Mouse (Mus musculus) embryonic fibroblast, embryonic 13.5 days (primary cell): ENCODE results near the gene Kirrel3.

Source experiments
- CTCF ChIP-seq: IDR thresholded peaks from 2 replicates; pipeline ENCODE4 v1.5.1; 2011; ENCODE audit warnings: mild to moderate bottlenecking, control low read depth, low read length, moderate library complexity, borderline replicate concordance; ENCODE audit not compliant: insufficient read depth
- POLR2A ChIP-seq: IDR thresholded peaks from 2 replicates; pipeline ENCODE4 v1.6.1; 2011; ENCODE audit warnings: low read depth, mild to moderate bottlenecking, control low read depth, low read length, moderate library complexity

GRCm38 (mm10) chr9:35020015-35020653, 534.4 kb downstream of the Kirrel3 start:
- no peak for TF ChIP-seq CTCF
- no peak for TF ChIP-seq POLR2A
